Mouse (Mus musculus) T-helper 1 cell (primary cell): ENCODE measurements around the gene Agtrap.
"Not testable (repeated sequence)": the region's sequence is repeated elsewhere in the genome, so short reads cannot be mapped to it uniquely, and the experiment has no call there.

Experiments
- in situ Hi-C: fragments of 300-600 bp; cut with MboI, MseI; formaldehyde crosslinking; loops from one replicate; pipeline ENCODE4 v1.15.1; 2025; ENCODE audit warnings: high pct_unique_total_duplicates

The Agtrap gene

GRCm38 (mm10) chr4:148087907-148088527, at the start of gene Agtrap:
Gene Agtrap, minus strand, starts transcription at chr4:148088031.
- in situ Hi-C loops = no loop called here

DNA sequence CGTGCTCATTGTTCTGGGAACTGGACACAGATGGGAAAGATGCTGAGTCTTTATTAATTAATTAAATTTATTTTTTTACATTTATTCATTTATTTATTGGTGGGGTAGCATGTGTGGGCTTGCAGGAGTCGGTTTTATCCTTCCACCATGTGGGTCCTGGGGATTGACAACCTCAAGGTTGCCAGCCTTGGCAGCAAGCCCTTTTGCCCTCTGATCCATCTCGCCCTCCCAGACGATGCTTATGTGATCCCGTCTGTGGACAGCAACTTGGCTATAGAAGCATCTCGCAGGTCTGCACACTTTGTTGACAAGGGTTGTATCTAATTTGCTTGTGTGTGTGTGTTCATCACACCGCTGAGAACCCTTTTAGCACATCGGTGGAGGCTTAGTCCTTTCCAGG, 49.7 kb upstream of the Agtrap start:
- in situ Hi-C loops = no loop called here

- in situ Hi-C loops = no loop called here
Measured at GRCm38 (mm10) chr4:148134988-148135387, 47.2 kb upstream of the Agtrap start.

DNA sequence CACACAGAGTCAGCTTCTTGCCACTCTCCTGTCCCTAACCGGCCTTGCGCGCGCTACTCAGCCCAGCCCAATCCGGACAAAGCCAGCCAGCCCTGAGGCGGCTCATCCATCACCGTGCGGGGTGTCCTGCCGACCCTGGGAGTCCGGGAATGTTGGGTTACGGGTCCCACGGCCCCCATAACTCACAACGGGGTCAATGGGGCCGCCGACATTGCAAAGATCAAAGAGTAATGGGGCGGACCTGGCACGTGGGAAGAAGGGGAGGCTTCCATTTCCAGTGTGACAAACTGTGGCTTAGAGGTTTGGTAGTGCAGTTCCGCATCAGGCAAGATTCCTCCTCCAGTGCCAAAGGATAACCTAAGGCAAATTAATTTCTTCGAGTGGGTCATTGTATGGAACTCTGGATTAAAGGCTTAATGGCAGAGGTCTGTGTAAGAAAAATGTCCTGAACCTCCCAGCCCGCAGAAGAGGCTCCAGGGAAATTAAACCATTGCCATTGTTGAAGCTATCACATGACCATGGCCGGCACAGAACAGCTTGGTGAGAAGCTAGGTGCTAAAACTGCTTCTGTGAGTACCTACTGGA, 43.8 kb upstream of the Agtrap start:
- in situ Hi-C loops = no loop called here

DNA sequence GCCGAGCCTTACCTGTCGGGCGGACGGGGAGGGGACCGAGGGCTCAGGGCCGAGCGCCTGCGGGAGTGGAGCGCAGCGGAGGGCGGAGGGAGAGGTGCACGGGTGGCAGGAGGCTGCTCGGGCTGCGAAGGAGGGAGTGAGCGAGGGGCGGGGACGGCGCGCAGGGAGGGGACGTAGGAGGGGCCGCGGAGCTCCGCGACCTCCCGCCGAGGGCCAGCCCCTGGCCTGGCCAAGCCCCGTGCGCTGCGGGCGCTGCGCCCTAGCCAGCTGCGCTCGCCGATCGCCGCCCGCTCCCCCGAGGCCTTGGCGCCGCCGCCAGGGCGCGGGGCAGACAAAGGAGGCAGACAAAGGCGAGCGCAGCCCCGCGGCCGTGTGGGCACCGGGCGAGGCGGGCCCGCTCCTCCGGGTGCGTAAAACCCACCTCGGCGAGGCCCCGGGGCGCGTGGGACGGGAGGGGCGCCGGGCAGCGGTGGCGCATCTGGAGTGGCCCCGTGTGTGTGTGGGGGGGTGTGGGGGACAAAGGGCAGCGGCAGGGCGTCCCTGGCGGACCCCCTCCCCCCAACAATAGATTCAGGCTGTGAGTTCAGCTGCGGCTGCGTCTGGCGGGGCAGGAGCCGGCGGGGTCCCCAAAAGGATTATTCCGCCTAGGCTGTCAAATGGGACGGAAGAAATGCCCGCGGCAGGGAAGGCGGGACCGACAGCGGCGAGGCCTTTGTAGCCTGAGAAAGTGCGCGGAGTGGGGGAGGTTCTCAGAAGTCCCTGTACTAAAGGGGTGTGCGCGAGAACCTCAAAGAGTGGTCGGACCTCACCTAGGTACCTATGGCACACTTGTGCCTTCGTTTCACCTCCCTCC, 43.0 kb upstream of the Agtrap start, which contains the start of gene Draxin:
Draxin (minus strand) TSS at position 138 of the 853 bp plus-strand sequence.
- in situ Hi-C loops = no loop called here

GRCm38 (mm10) chr4:148130133-148130532, 42.3 kb upstream of the Agtrap start, which contains the start of gene Mad2l2:
Gene Mad2l2, plus strand, starts transcription at chr4:148130384.
- in situ Hi-C loops = no loop called here

DNA sequence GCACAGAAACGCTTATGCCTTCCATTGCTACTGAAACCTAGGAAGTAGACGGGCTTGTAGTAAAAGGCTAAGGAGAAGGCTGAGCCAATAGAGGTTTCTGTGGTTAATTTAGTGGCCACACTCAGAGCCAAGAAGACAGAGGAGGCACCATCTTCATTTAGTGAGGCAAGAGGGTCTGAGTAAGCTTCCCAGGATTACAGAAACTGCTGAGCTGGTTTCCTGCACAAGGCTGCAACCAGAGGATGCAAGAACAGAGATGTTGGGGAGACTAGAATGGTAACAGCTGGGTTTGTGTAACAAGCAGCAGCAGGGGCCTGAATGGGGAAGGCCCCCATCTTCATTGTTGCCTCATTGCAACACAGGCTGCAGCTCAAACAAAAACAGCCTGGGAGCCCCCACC, 40.8 kb upstream of the Agtrap start:
- in situ Hi-C loops = no loop called here

GRCm38 (mm10) chr4:148128241-148128640, 40.4 kb upstream of the Agtrap start:
- in situ Hi-C loops = no loop called here

- in situ Hi-C loops = no loop called here
Measured at GRCm38 (mm10) chr4:148122694-148123066, 34.8 kb upstream of the Agtrap start.

GRCm38 (mm10) chr4:148121982-148122693, 34.3 kb upstream of the Agtrap start:
- in situ Hi-C loops = no loop called here

- in situ Hi-C loops = no loop called here
Measured at GRCm38 (mm10) chr4:148121362-148121761, 33.5 kb upstream of the Agtrap start.

GRCm38 (mm10) chr4:148120555-148120954, 32.7 kb upstream of the Agtrap start:
- in situ Hi-C loops = no loop called here

DNA sequence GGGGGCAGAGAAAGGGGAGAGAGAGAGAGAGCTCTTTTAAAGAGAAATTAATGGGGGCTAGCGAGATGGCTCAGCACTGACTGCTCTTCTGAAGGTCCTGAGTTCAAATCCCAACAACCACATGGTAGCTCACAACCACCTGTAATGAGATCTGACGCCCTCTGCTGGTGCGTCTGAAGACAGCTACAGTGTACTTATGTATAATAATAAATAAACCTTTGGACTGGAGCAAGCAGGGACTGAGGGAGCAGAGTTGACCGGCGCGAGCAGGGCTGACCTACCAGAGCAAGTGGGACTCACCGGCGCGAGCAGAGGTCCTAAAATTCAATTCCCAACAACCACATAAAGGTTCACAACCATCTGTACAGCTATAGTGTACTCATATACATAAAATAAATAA, 31.7 kb upstream of the Agtrap start:
- in situ Hi-C loops = not testable (repeated sequence)

GRCm38 (mm10) chr4:148117392-148117791, 29.6 kb upstream of the Agtrap start:
- in situ Hi-C loops = no loop called here

GRCm38 (mm10) chr4:148116657-148117056, 28.8 kb upstream of the Agtrap start:
- in situ Hi-C loops = no loop called here

DNA sequence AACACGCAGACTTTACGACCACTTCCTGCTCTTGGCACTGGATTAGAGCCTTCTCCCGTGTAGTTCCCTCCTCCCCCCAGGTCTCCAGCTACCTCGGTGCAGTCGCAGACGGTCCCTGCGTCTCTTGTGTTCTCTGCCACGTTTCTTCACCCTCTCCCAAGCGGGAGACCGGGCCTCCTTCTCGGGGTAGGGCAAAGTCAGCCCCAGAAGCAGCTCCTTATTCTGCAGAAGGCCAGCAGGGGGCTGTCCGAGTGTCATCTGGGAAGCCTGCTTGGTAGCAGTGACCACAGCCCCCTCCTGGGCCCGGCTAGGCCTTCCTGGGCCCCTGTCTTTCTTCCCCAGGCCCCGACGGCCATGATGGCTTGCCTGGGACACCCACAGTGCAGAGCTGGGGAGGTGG, 27.6 kb upstream of the Agtrap start:
- in situ Hi-C loops = no loop called here

- in situ Hi-C loops = loop anchor here (5.0 kb wide), 1 partner anchor 57 kb away; no protein-coding TSS in a partner anchor
Measured at GRCm38 (mm10) chr4:148114758-148115391, 27.0 kb upstream of the Agtrap start.

DNA sequence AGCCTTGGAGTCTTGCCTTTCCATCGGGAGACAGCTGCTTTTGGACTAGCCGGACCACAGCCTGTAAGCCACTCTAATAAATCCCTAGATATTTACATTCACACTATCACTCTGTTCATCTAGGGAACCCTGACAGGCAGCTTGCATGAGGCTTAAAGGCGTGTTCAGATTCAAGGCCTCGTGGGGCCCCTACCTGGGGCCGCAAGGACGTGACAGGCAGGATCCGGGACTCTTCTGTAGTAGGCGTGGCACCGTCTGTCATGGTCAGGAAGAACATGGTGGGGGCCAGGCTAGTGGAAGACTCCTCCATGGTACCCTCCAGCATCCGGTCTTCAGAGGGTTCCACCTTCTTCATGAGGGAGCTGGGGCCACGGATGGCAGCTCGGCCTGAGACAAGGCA, 24.7 kb upstream of the Agtrap start:
- in situ Hi-C loops = loop anchor here (5.0 kb wide), 1 partner anchor 60 kb away; no protein-coding TSS in a partner anchor

DNA sequence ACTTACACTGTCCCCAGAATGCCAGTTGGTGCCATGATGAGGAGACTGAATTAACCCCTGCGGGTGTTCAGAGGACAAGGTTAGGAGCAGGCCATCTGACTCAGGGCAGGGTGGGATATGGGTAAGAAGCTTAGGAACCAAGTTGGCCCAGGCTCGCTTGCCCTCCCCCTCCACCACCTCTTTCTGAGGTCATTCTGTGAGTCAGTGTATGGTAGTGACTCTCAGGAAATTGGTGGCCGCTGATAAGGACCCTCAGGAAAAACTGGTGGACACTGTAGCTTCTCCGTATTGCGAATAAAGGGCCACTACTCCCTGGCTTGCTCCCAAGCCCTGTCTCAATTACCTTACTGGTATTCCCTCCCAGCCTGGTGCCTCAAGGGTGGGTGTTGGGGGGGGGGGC, 21.4 kb upstream of the Agtrap start:
- in situ Hi-C loops = no loop called here

DNA sequence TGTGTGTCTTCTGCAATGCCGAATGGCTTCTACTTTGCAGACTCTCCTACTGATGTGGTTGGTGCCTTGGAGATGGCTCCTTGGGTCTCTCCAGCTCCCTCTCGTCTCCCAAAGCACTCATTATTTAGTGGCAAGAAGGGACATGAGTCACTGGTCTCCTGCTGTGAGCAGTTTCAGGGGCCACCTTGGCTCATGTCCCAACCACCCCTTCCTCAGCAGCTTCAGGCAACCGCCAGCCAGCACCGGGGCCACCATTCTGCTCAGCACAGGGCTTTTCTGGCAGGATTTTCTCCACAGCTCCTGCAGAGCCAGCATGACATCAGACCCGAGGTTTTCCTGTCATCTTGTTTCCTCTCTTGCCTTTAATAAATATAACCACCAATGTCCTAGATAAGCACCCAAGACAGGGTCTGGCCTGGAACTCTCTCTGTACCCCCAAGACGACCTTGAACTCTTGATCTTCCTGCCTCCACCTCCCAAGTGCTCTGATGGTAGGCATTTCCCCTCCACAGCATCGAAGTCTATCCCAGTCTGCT, 20.8 kb upstream of the Agtrap start:
- in situ Hi-C loops = no loop called here
